Mouse (Mus musculus) spleen, adult 2 months (tissue): Measurements from ENCODE around the gene Cfap300.

Experiments
- CTCF ChIP-seq: fragments of 200-500 bp; IDR thresholded peaks from 2 replicates; pipeline ENCODE4 v1.5.1; 2011; ENCODE audit warnings: mild to moderate bottlenecking, inconsistent platforms; ENCODE audit not compliant: insufficient read depth, insufficient read length, insufficient replicate concordance; ENCODE audit errors: extremely low read depth
- POLR2A ChIP-seq: fragments of 200-500 bp; IDR thresholded peaks from 2 replicates; pipeline ENCODE4 v1.6.1; 2011; ENCODE audit warnings: low read depth, low read length, inconsistent platforms

DNA sequence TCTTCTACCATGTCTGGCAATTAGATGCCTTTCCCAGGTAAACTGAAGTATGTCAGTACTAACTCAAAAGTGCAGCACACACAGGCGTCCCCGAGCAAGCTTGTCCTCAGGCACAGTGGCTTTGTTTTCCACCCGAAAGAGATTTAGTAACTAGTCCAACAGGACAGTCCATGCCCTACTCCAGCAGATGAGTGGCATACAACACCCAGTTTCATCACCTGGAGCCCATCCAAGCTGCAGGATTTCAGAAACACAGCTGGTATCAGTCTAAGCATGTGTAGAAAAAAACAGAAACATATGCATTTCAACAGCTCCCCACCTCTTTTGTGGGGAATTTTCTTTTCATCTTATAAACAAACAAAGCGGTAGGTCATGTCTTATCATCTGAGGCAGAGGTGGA lies 51.7 kb downstream of the Cfap300 start:
- TF ChIP-seq CTCF (no peak), POLR2A (no peak)
